Mouse (Mus musculus): ENCODE measurements at regions not wholly inside any gene's neighbourhood (a gene's known extent, or its start where the extent isn't known, plus 50 kb on each side); places are given as distances from the start of the nearest gene placed in this dataset.
A peak's percentile ranks its signal among the peaks of the same experiment; 100 is the strongest.

DNA sequence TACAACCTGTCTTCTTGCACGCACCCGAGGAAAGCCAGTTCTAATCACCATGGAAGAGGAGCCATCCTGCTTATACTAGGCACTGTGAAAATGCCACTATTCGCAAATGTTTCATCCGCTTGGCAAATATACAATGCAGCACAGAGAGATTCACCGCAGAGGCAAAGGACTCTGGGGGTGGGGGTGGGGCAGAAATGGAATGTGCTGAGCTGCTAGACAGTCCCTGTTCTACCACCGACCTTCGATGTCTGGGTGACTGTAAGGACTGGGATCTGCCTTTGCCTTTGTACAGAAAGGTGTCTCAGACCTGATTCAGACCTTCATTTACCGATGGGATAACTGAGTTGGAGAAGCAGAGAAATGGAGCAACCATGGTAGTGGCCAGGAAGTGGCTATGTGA, 278.7 kb downstream of the Cd83 start:
- no peak for DNase-seq
- intact Hi-C loops (cut with DNase I), result no loop called here

DNA sequence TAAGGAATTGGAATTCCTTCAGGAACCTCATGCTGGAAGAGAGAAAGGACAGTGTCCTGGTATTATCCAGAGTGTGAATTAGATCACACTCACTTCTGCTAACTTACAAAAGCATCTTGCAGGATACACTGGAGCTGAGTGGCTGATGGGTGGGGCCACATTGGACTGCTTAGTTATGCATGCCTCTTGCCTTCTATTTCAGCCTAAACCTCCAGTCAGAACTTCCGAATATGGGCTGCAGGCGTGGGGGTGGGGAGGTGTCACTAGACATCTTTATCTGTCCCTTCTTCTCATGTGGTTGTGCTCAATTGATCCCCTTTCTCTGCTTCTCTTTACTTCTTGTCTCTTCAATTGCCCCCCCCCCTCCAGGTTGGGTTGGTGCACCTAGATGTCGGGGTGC, 279.5 kb downstream of the Cd83 start:
- intact Hi-C loops (cut with DNase I), result no loop called here
- DNase-seq, result no peak

DNA sequence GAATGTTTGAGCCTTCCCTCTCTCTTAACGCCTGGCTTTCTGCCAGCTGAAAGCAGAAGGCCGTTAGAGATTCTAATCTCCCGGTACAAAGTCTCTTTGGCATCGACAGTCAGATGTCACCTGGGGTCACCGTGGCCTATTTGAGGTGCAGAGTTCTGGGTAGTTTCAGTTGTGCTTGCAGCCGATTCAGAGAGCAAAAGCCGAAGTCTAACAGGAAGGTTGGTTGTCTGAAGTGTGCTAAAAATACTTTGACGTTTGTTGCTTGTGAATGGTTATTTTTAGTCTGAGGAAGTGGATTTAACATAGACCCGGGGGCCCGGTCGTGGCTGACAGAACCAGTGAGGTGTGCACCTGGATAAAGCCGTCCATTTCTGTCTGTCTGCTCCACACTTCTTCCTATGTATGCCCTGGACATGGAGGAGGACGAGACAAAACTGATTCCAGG, 281.2 kb downstream of the Cd83 start:
- DNase-seq, result peak; percentile 38 to 40
- intact Hi-C loops (cut with DNase I), result loop anchor here (2.0 to 5.0 kb wide), 3 partner anchors 39 to 198 kb away; no protein-coding TSS in a partner anchor

DNA sequence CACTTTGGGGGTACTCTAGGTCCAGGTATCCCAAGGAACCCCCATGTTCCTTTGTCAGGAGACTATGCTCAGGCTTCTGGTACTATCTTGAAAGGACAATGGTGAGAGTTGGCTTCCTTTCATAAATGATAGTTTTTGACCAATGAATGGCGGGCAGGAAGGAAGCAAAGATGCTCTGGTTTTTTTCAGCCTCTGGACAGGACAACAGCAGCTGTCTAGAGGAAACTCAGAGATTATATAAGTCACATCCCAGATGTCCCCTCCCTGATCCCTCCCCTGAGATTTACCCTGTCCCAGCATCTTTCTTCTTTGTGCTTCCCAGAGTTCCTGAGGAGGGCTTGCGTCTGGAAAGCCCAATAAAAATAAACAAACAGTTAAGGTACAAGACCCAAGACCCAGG, 282.7 kb downstream of the Cd83 start:
- intact Hi-C loops (cut with DNase I), result loop anchor here (2.0 to 5.0 kb wide), 3 partner anchors 40 to 200 kb away; no protein-coding TSS in a partner anchor

DNA sequence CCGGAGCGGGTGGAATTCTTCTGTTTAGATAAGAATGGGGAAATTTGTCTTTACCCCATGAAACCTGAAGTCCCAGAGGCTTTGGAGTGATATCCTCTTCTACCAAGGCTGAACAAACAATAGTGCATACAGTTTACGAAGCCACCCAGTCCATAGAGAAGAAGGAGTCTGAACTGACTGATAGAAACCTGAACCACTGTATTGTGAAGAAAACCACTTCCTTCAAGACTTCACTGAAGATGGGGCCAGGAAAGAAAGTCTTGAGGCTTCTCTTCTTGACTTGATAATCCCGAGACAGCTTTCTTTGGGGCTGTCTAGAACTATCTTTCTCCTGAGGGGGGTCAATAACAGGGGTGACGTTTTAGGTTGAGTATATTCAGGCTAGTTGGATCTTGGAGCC, 284.4 kb downstream of the Cd83 start:
- no peak for DNase-seq
- intact Hi-C loops (cut with DNase I), result loop anchor here (5.0 kb wide), 1 partner anchor 202 kb away; no protein-coding TSS in a partner anchor

More for the DNA sequence above, 282.7 kb downstream of the Cd83 start:
- no peak for DNase-seq

DNA sequence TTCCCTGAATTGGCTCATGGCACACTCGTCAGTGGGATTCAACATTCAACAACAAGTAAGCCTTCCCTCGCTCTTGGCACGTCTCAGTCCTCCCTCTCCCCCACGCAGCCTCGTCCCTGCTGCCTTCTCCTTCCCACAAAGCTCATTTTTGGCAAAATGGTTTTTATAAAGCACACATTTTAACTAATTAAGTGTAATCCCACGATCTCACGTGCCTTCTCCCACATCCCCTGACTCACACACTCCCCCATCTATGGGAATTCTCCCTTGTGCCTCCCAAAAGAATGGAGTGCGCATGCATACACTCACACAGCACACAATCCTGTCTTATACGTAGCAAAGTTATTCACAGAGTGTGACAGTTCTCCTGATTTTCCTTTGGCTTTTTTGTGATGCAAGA, 288.5 kb downstream of the Cd83 start:
- intact Hi-C loops (cut with DNase I), result no loop called here

DNA sequence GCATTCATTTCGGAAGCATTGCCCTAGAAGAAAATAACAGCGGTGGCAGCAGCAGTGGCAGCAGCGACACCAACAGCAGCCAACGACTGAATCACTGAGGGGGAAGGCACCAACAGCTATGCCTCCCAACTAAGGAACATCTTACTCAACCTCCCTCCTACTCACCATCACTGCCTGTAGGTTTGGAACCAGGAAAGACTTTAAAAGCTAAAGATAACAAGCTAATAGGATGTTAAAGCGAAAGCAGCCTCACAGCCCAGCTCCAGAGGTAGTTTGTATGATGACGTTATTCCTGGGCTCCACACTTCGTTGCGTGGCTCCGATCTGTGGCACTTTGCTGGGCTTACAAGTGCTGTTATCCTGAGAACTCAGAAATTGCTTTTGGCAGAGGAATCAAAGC, 289.6 kb downstream of the Cd83 start:
- intact Hi-C loops (cut with DNase I), result no loop called here

More for the DNA sequence above, 288.5 kb downstream of the Cd83 start:
- DNase-seq, result no peak

DNA sequence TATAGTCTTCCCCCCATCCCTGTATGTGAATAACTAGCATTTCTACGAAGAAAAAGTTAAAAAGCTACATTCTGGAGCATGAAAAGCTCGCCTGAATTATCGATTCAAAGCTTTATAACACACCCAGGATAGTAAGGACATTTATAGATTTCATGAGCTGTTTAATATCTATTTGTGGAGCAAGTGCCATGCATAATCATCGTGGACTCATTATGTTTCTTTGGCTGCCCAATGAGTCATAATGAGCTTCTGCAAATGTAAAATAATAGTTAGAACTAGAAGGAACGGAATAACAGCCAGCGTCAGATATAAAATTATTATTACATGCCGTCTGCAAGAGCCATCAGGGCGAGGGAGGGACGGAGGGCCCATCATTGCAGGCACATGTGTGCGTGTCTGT, 292.4 kb downstream of the Cd83 start:
- DNase-seq, result no peak
- intact Hi-C loops (cut with DNase I), result no loop called here

More for the DNA sequence above, 289.6 kb downstream of the Cd83 start:
- no peak for DNase-seq

DNA sequence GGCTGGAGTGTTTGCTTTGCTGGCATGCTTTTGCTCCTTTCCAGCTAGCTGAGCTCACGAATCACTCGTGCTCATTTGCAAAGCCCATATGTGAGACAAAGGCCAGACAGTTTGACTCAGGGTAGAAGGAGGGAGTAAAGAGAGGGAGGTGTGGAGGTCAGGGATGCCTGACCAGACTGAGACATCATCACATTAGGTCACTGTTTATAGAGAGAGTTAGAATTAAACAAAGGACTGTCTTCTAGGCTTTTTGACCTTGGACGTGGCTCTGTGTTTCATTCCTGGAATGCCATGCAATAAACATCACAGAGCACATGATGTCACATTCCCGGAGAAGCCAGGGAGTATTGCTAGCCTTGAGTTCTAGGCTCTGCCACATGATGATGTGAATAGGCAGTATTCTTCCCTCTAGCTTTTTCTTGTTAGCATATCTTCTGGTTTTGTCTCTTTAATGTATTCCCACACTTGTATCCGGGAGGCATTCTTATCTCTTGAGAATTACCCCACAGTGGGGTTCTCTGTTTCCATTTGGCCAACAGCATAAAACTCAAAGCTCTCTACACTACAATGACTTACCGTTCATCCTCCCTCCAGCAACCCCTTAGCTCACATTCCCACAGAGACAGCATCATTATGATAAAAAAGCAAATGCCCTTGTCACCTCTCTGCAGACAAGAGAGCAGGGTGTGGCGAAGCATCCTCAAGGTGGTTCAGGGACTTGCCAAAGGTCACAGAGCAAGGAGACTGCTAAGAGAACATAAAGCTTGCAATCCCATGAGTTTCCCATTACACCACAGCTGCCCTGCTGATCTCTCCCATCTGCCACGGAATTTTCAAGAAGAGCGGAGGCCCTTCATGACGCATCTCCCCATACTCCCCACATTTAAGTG, 301.3 kb downstream of the Cd83 start:
- no peak for DNase-seq
- intact Hi-C loops (cut with DNase I), result no loop called here

DNA sequence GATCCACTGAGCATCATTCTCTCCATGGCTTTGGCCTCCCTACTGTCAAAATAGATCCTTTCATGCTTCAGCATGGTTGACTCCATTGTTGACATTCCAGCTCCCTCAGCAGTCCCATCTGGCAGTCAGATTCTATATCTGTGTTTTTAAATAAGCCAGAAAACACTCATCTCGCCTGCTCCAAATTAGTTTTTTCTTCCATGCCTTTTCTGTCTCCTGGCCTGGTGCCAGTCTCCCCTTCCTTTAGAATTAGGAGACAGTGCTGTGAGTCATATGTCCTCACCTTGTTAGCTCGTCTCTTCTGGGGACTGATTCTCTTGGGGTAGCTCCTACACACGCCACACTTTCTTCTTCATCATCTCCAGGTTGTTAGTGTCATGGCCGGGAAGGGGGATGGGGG, 302.2 kb downstream of the Cd83 start:
- no peak for DNase-seq
- intact Hi-C loops (cut with DNase I), result no loop called here

DNA sequence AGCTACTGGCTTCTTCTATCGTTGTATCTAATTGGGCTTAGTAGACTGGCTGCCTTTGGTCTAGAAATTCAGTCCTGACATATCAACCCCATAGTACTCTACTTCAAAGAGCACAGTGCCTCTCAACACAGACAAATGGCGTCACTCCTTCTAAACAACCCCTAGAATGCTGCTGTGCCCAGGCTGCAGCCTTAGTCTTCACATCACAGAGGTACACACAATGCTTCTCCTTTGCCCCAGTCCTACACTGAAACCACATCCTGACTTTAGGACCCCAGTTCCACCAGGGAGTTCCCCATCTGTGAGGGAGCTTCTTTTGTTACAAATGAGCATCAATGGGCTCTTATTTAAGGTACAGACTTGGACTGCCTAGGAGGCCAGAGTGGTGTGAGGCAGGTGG, 312.6 kb downstream of the Cd83 start:
- intact Hi-C loops (cut with DNase I), result no loop called here

DNA sequence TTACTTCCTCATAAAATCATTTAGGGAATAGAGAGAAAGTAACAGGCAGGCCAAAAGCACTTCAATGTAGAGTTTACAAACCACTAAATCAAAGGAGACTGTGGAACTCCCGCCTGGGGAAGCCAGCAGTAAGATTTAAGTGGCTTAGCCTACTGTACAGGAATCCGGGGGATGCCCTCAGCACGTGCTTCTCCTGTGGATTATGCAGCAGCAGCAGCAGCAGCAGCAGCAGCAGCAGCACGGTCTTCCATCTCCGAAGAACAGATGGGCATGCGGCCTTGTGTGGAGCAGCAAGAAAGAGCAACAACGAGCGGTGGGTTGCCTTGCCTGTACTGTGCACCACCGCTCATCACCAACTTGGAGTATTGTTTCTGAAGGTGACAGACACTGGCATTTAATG, 314.9 kb downstream of the Cd83 start:
- intact Hi-C loops (cut with DNase I), result no loop called here

More for the DNA sequence above, 312.6 kb downstream of the Cd83 start:
- DNase-seq, result no peak

DNA sequence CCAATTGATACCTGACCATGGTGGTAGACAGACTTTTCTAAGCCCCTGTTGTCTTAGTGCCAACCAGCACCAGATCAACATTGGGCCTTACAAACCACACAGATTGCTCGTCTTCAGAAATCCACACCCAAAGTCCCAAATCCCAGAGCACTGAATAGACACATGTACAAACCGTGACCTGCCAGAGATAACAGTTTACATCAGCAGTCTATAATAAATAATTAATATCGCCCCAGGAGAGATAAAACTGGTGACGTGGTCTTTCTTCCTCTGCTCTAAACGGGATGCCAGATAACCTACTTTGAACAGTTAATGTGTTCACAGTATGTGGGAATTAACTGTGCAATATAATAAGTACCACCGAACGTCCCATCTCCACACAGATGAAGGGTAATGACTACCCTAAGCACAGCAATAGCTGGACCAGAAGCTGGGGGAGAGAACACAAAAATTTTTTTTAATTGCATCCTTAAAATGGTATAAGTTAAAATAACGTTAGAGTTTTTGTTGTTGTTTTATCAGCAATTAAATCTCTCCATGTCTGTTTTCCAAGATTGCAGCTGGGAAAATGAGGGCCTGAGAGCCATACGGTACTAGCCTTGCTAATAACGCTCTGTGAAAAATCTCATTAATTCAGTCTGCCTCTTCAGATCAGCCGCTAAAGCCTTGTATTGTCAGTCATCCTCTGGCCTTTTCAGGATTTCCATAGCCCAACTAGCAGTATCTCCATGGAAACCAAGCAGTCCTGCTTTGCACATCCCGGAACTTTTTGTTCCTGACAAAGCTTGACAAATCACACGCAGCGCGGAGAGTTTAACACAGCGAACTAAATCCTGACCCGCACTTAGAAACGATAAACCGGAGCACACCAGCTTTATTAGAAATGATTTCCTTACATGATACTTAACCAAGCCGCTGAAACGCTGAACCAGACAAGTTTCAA, 315.8 kb downstream of the Cd83 start:
- peak; percentile 10 to 18 for DNase-seq
- intact Hi-C loops (cut with DNase I), result no loop called here

More for the DNA sequence above, 314.9 kb downstream of the Cd83 start:
- no peak for DNase-seq

DNA sequence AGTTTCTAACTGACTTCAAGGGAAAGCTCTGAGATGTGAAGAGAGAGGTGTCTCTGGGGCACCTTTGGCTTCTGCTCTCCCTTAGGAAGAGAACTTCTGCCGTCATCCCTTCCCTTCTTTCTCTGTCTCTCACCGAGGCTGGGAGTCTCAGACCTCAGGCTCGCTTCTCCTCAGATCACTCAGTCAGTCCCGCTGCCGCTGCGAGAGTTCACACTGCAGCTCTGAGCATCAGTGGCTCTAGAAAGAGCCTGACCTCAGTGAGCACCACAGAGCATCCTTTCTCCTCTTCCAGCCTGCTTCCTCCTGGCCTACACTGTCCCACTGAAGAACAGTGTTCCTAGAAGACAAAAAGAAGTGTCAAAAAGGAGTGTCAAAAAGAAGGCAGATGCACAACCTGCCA, 316.6 kb downstream of the Cd83 start:
- peak in 1 of 2 experiments; percentile 6 for DNase-seq
- intact Hi-C loops (cut with DNase I), result no loop called here

DNA sequence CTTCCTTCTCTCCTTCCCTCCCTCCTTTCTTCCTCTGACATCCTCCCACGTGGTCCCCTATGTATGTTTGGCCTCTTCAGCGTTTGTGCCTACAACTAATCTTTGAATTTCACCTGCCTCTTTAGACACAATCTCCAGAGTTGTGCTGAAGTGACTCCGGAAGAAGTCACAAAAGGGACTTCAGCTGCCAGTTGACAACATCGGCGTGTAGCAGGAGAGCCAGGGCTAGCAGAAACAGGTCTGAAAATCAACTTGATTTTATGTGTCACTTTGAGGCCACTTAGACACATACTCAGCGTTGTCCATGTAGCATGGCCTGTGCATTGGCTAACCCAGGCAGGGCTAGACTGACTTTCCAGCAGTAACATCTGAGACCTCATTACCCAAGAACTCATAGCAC, 317.2 kb downstream of the Cd83 start:
- no peak for DNase-seq
- intact Hi-C loops (cut with DNase I), result no loop called here

DNA sequence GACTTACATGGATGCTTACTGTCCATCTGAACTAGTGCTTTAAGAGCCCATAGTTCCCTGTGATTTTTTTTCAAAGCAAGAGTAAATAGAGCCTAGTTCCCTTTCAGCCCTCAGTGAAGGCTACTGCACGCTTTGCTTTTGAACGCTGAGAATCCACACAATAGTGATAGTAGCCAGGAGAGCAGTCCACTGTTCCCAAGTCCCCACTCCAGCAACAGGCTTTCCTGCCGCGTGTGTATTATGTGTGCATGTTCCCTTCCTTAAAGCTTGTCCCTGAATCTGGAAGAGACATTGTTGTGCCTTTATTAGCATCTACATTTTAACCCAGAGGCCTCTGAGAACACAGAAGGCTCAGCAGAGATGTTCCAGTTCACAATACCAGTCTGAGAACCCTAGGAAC, 317.7 kb downstream of the Cd83 start:
- intact Hi-C loops (cut with DNase I), result no loop called here
- DNase-seq, result no peak

DNA sequence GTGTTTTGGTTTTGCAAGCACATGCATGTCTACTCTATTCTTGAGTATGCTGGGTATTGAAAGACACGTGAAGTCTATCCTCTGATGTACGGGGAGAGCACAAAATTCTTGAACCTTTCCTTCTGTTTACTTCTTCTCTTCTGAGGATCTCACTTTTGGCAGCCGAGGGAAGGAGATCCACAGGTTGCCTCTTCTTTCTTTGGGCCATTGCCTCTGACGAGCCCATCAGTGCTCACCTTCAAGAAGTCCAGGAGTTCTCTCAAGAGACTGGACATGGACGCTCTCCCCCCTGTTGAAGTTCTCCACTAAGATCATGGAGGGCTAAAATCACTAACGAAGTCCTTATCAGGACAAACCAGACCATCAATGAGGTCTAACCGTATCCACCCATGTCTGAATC, 318.8 kb downstream of the Cd83 start:
- no peak for DNase-seq
- intact Hi-C loops (cut with DNase I), result no loop called here

DNA sequence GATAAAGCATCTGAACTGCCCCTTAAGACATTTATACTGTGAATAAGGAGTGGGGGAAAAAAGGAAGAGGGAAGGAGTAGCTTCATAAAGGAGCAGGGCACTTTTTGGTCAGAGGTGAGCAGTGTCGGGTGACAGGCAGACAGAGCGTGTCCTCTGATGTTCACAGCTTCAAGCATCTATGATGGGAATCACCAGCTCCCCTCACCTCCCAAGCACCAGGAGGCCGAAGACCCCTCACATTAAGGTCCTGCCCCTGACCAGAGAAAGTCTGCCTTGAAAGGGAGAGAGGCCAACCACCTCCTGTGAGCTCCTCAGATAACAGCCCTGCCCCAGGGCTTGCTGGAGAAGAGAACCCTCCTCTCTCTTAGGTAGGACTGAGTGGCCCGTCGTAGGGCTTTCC, 320.6 kb downstream of the Cd83 start:
- intact Hi-C loops (cut with DNase I), result no loop called here
- no peak for DNase-seq

DNA sequence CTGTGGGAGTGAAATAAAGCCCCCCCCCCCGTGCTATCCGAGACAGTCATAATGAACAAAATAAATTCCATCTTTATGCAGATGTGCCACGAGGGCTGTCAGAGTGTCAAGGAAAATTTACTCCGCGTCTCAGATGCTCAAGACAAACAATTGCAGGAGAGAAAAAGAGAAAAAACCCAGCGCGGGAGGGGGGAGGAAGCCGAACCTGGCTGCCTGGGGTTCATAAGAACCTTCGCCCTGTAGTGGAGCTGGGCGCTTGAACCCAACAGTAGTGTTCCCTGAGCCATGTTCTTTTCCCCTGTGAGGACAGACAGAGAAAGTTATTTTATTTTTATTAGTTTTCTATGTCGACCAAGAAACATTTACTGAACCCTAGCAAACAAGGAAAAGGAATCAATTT, 324.1 kb downstream of the Cd83 start:
- no peak for DNase-seq
- intact Hi-C loops (cut with DNase I), result no loop called here

DNA sequence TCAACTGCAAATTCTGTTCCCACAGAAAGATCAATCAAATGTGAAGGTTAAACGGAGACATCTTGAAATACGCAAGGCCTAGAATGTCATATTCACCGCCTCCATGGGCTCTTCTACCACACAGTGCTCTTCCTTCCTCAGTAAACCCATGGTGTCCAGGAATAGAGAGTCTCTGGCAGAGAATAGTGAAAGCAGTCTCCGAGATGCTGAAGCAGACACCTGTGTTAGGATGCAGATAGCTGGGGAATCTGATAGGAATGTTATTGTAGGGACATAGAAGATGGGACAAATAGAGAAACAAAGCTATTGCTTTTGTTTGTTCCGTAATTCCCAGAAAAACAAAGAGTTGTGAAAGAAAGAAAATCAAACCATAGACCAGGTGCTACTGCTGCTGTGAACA, 328.5 kb downstream of the Cd83 start:
- intact Hi-C loops (cut with DNase I), result no loop called here

DNA sequence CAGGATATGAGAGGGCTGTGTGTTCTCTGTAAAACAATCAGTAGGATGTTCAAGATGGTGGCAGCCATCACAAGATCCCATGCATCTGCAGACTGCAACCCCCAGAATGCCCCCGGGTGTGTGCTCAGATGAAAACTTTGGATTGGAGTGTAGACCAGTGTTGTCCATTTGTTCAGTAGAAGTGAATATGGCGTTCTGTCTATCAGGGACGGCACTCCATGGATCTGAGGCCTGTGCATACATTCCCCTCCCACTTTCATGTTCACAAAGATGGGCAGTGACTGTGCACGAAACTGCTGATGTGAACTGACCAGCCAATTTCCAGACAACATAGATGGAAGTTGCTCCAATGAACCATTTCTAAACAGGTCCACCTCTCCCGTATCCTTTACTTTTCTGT, 330.3 kb downstream of the Cd83 start:
- DNase-seq, result no peak
- intact Hi-C loops (cut with DNase I), result no loop called here

More for the DNA sequence above, 328.5 kb downstream of the Cd83 start:
- no peak for DNase-seq

Data from heart, postnatal 36 days (tissue).